Mouse (Mus musculus) adipocyte (in vitro differentiated cells): ENCODE results near the gene Kncn.
A peak's percentile ranks its signal among the peaks of the same experiment; 100 is the strongest.

Experiments used
- DNase-seq: peaks from one replicate; pipeline ENCODE4 v3.0.0-alpha.2; 2016; ENCODE audit warnings: low spot score

Kncn gene

GRCm38 (mm10) chr4:115878828-115879227 lies 5.4 kb upstream of the Kncn start:
- no peak for DNase-seq

- no peak for DNase-seq
These were observed 3.0 kb upstream of the Kncn start for GRCm38 (mm10) chr4:115881183-115881582.

DNA sequence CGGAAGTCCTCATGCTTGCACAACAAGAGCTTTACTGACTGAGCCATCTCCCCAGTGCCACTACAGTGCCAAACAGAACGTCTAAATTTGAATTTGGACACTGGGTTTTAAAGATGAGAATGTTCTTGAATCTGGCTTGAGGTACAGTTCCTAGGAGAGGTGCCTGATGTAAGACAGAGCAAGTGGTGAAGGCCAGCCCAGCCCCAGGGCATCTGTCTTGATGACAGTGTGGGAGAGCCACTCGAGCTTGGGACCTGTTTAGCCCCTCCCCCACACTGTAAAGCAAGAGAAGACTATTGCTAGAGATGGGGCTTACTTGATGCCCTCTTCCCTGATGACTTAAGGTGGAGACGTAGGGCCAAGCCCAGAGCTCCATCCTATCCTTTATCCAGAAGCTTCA lies 2.0 kb upstream of the Kncn start:
- DNase-seq, result no peak

- DNase-seq, result no peak
These were observed 1.6 kb downstream of the Kncn start for GRCm38 (mm10) chr4:115885846-115886245.

- peak; percentile 35 for DNase-seq
These were observed 2.7 kb downstream of the Kncn start for GRCm38 (mm10) chr4:115886875-115887274.

GRCm38 (mm10) chr4:115890066-115890465 lies 5.9 kb downstream of the Kncn start:
- DNase-seq, result no peak

- DNase-seq, result no peak
These were observed 6.4 kb downstream of the Kncn start, which contains the start of gene 6430628N08Rik for GRCm38 (mm10) chr4:115890553-115890952. Gene 6430628N08Rik (plus strand): TSS chr4:115890665.

DNA sequence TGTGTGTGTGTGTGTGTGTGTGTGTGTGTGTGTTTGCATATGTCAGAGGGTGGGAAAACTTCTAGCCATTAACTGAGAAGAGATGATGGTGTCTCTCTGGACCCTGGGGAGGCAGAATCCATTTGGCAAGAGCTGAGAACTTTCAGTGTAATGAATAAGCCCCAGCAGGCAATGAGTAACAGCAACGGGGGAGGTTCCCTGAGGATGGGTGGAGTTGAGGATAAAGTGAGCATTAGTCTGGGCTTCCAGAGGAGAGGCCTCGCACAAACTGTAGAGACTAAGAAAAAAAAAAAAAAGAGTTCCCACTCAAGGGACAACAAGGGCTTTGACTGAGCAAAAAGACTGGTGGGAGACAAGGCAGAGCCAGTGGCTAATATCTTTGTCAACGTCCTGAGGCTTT lies 10.1 kb downstream of the Kncn start:
- DNase-seq, result no peak

- DNase-seq, result no peak
These were observed 13.9 kb downstream of the Kncn start for GRCm38 (mm10) chr4:115897901-115898631.

DNA sequence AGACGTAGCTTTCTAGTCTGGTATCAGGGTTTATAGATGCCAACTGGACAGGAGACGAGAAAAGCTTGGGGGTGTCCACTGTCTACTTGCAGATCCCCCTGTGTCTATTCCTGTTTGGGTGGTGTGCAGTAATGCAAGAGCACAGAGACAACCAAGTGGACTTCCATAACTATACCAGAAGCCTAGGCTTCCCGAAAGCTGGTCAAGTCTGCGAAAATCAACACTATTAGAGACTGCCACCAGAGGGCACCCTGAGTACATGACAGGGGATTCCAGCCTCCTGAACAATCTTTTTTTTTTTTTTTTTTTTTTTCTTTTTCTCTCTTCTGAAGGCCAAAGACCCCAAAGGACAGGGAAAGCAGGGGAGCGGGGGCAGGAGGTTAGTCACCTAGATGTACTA lies 18.6 kb downstream of the Kncn start:
- DNase-seq, result peak; percentile 87

GRCm38 (mm10) chr4:115904375-115904774 lies 20.2 kb downstream of the Kncn start:
- DNase-seq, result no peak

- no peak for DNase-seq
These were observed 21.5 kb downstream of the Kncn start for GRCm38 (mm10) chr4:115905701-115906100.

GRCm38 (mm10) chr4:115906791-115907190 lies 22.6 kb downstream of the Kncn start:
- DNase-seq, result no peak

GRCm38 (mm10) chr4:115907994-115908393 lies 23.8 kb downstream of the Kncn start:
- DNase-seq, result peak; percentile 62

DNA sequence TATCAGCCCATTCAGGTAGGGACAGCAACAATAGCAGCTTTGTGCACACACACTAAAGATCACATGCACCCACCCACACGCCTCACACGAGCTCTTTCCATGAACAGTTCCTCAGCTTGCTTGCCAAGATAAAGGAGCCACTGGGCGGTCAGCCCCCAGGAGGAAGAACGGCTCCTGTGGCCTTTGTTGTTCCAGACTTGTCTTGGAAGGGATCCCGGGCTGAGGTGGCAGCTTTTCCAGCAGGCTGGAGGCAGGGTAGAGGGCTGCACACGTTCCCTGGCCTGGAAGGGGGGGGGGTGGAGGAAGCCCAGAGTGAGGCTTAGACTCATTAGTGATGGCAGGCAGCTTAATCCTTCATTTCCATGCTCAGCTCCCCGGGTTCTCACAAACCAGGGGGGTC lies 24.4 kb downstream of the Kncn start:
- DNase-seq, result peak; percentile 5

GRCm38 (mm10) chr4:115911586-115911985 lies 27.4 kb downstream of the Kncn start:
- DNase-seq, result no peak

- DNase-seq, result no peak
These were observed 35.7 kb downstream of the Kncn start for GRCm38 (mm10) chr4:115919911-115920310.

DNA sequence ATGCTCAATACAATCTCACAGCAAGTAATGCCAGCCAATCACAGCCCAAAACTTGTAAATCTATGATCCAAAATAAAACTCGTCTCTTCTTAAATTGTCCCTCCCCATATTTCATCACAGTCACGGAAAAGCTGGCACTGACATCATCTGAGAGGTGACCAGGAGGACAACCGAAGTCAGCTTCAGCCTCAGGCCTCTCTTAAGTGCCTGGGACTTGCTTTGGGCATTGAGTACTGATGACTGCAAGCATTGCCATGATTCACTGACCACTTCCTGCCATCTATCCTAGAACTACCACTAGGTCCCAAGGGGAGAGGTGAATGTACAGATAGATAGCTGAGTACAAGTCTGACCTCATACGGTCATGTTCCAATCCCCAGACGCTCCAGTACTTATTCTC lies 38.5 kb downstream of the Kncn start:
- no peak for DNase-seq

DNA sequence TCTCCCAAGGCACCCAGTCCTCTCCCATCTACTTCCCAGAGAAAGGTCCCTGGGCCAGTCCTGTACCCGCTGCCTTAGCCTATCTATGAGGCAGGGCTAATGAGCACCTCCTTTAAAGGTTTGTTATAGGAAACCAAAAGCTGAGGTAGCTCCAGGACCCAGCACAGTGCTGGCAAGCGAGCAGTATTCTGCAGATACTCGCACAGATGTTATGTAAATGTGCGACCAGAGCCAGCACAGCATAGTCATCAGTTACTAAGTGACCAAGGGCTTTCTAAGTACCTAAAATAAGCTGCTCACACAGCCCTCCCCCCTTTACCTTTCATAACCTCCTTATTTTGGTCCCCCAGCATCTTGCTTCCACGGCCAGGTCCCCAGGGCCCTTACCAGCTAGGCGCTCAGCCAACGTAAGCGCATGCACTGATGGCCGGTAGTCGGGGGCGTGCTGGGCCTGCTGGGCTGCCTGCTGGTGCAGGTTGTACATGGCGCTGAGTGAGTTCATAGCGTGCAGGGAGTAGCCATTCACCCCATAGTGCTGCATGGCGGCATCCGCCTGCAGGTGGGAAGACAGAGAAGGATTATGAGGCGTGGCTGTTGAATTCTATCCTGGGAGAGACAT lies 39.2 kb downstream of the Kncn start:
- DNase-seq, result no peak

DNA sequence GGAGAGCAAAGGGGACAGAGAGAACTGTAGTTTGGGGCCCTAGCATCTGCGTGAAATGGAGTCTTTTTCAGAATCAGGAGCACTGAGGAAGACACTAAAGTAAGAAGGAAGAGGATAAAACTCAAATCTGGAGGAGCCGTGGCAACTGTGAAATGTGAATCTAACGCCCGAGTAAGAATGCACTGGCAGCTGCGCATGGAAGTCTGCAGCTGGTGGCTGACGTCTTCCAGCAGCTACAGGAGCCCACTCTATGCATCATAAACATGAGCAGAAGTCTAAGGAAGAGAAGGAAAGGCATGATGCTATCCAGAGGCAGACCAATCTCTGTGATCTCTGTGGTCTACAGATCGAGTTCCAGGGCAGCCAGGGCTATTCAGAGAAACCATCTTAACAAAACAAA lies 43.4 kb downstream of the Kncn start:
- DNase-seq, result no peak

- no peak for DNase-seq
These were observed 47.4 kb downstream of the Kncn start for GRCm38 (mm10) chr4:115931556-115932088.

DNA sequence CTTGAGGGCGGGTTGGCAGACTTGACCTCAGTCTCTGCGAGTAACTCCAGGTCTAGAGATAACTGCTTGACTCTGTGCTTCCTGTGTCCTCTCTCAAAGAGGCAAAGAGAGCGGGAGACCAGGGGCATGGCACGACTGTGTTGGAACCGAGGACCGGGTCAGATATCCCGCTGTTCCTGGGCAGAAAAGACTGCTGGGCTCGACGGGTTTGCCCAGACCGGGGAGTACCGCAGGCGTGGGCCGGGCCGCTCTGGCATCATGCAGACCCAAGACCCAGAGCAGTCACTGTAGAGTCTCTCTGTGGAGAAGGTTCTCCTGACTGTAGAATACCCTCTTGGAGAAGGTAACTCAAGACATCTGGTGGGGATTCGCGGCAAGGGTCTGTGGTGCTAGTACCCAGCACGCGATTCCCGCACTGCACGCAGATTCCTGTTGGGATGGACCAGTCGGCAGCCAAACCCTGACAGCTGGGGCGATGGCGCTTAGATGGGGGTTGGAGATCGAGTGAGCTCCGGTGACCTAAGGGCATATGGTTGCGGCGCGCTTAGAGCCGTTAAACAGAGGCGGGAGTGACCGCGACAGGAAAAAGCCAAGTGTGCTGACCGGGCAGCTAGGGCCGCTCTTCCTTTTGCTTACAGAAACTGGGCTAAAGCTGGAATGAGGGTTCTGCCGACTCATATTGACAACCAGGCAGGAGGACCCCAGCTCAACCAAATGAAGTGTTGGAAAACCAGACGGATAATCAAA lies 51.8 kb downstream of the Kncn start:
- DNase-seq, result no peak

- no peak for DNase-seq
These were observed 52.4 kb downstream of the Kncn start for GRCm38 (mm10) chr4:115936646-115937045.
